Mouse (Mus musculus): ENCODE data around the gene Fbxl8.
"Not testable (repeated sequence)": the region's sequence is repeated elsewhere in the genome, so short reads cannot be mapped to it uniquely, and the experiment has no call there.

Fbxl8 gene

GRCm38 (mm10) chr8:105281821-105282220, 17.4 kb downstream of the Fbxl8 start:
- DNase-seq (ENCODE audit: low spot score in 2 of 2) = no peak

GRCm38 (mm10) chr8:105282239-105282638, 17.8 kb downstream of the Fbxl8 start:
- DNase-seq (ENCODE audit: low spot score in 2 of 2) = no peak

- peak; percentile 55 to 82 for DNase-seq (ENCODE audit: low spot score in 2 of 2)
Observed at GRCm38 (mm10) chr8:105283074-105283473, 18.6 kb downstream of the Fbxl8 start.

- DNase-seq (ENCODE audit: low spot score in 2 of 2) = peak in 1 of 2 experiments; percentile 12
Observed at GRCm38 (mm10) chr8:105285514-105285913, 21.1 kb downstream of the Fbxl8 start.

- DNase-seq (ENCODE audit: low spot score in 2 of 2) = no peak
Observed at GRCm38 (mm10) chr8:105286907-105287306, 22.5 kb downstream of the Fbxl8 start.

- DNase-seq (ENCODE audit: low spot score in 2 of 2) = no peak
Observed at GRCm38 (mm10) chr8:105288231-105288630, 23.8 kb downstream of the Fbxl8 start.

GRCm38 (mm10) chr8:105288958-105289732, 24.7 kb downstream of the Fbxl8 start:
- peak; percentile 91 to 95 for DNase-seq (ENCODE audit: low spot score in 2 of 2)

GRCm38 (mm10) chr8:105289805-105290460, 25.5 kb downstream of the Fbxl8 start, which contains the start of gene 4931428F04Rik:
Gene 4931428F04Rik (minus strand): TSS chr8:105289864.
- no peak for DNase-seq (ENCODE audit: low spot score in 2 of 2)

GRCm38 (mm10) chr8:105290554-105291314, 26.3 kb downstream of the Fbxl8 start:
- DNase-seq (ENCODE audit: low spot score in 2 of 2) = peak; percentile 91 to 99

GRCm38 (mm10) chr8:105291364-105291763, 26.9 kb downstream of the Fbxl8 start:
- not testable (repeated sequence) for DNase-seq (ENCODE audit: low spot score in 2 of 2)

GRCm38 (mm10) chr8:105291802-105292201, 27.4 kb downstream of the Fbxl8 start:
- DNase-seq (ENCODE audit: low spot score in 2 of 2) = peak in 1 of 2 experiments; percentile 13

- no peak for DNase-seq (ENCODE audit: low spot score in 2 of 2)
Observed at GRCm38 (mm10) chr8:105292471-105292870, 28.0 kb downstream of the Fbxl8 start.

- peak in 1 of 2 experiments; percentile 19 for DNase-seq (ENCODE audit: low spot score in 2 of 2)
Observed at GRCm38 (mm10) chr8:105293405-105293804, 29.0 kb downstream of the Fbxl8 start.

GRCm38 (mm10) chr8:105294776-105295175, 30.3 kb downstream of the Fbxl8 start:
- DNase-seq (ENCODE audit: low spot score in 2 of 2) = no peak

GRCm38 (mm10) chr8:105295256-105295655, 30.8 kb downstream of the Fbxl8 start:
- DNase-seq (ENCODE audit: low spot score in 2 of 2) = peak in 1 of 2 experiments; percentile 11

- peak in 1 of 2 experiments; percentile 15 for DNase-seq (ENCODE audit: low spot score in 2 of 2)
Observed at GRCm38 (mm10) chr8:105295895-105296573, 31.6 kb downstream of the Fbxl8 start, which contains the start of gene Exoc3l. Gene Exoc3l (minus strand): TSS chr8:105296101.

GRCm38 (mm10) chr8:105297511-105298192, 33.2 kb downstream of the Fbxl8 start, which contains the start of gene E2f4:
Gene E2f4 (plus strand): TSS chr8:105297663.
- DNase-seq (ENCODE audit: low spot score in 2 of 2) = peak; percentile 92 to 96

- peak; percentile 39 to 72 for DNase-seq (ENCODE audit: low spot score in 2 of 2)
Observed at GRCm38 (mm10) chr8:105298351-105299252, 34.2 kb downstream of the Fbxl8 start.

- DNase-seq (ENCODE audit: low spot score in 2 of 2) = peak; percentile 88 to 90
Observed at GRCm38 (mm10) chr8:105299962-105300361, 35.5 kb downstream of the Fbxl8 start.

GRCm38 (mm10) chr8:105303396-105303795, 38.9 kb downstream of the Fbxl8 start:
- no peak for DNase-seq (ENCODE audit: low spot score in 2 of 2)

Measured in spleen, postnatal 4 days (tissue).